Mouse (Mus musculus) CH12.LX (cell line): Measurements from ENCODE around the gene Atox1. TPM values are rescaled to one million over a fixed set of nuclear protein-coding genes. Genes with fewer than 3 reads are reported as not detected.

Source experiments
- DNase-seq: peaks from one replicate; pipeline ENCODE4 v3.0.0-alpha.2; 2013; ENCODE audit errors: extremely low read depth
- H3K27ac ChIP-seq: 2 replicates; pipeline ENCODE4 v1.5.1; 2012; ENCODE audit warnings: low read depth, mild to moderate bottlenecking, control low read depth, moderate library complexity; ENCODE audit not compliant: insufficient read depth
- H3K27me3 ChIP-seq: replicated peaks from 2 replicates; pipeline ENCODE3; 2012; ENCODE audit warnings: inconsistent platforms
- H3K36me3 ChIP-seq, 2 experiments: replicated peaks in 1 of 2; 2 replicates each; pipeline versions ENCODE3 to v1.6.1; 2012; ENCODE audit warnings: inconsistent platforms in 1 of 2, low read length in 1 of 2, mild to moderate bottlenecking in 1 of 2, mixed read lengths in 1 of 2, moderate library complexity in 1 of 2; ENCODE audit not compliant: control insufficient read depth in 1 of 2, insufficient read depth in 1 of 2
- H3K4me1 ChIP-seq, 2 experiments: 2 replicates each; pipeline ENCODE4 v1.6.1; 2012; ENCODE audit warnings: inconsistent platforms in 1 of 2, moderate library complexity in 1 of 2; ENCODE audit not compliant: insufficient read depth in 2 of 2, control insufficient read depth in 1 of 2
- H3K4me2 ChIP-seq: 2 replicates; pipeline ENCODE4 v1.6.1; 2012; ENCODE audit warnings: low read depth, mild to moderate bottlenecking, control low read depth; ENCODE audit not compliant: poor library complexity, insufficient read depth, severe bottlenecking
- H3K4me3 ChIP-seq, 3 experiments: fragments of 150-350 bp in 1 of 3; sonication (generic) in 1 of 3; replicated peaks in 1 of 3; 2 replicates each; pipeline versions ENCODE3 to v1.5.1; 2011 to 2012; ENCODE audit warnings: low read depth in 2 of 3, low read length in 2 of 3, mild to moderate bottlenecking in 2 of 3, moderate library complexity in 2 of 3, control low read depth in 1 of 3, improper control_type of control experiment in 1 of 3, inconsistent platforms in 1 of 3, mixed read lengths in 1 of 3; ENCODE audit not compliant: poor library complexity in 1 of 3
- H3K79me2 ChIP-seq: replicated peaks from 2 replicates; pipeline ENCODE4 v1.6.1; 2012; ENCODE audit warnings: mild to moderate bottlenecking, moderate library complexity; ENCODE audit not compliant: control insufficient read depth, poor library complexity, insufficient read depth, severe bottlenecking; ENCODE audit errors: extremely low read depth
- H3K9ac ChIP-seq: 2 replicates; pipeline ENCODE4 v1.6.1; 2012; ENCODE audit warnings: low read depth, mild to moderate bottlenecking, control low read depth, moderate library complexity; ENCODE audit not compliant: insufficient read depth
- H3K9me3 ChIP-seq: replicated peaks from 2 replicates; pipeline ENCODE3; 2012; ENCODE audit warnings: low read length, inconsistent platforms, mixed read lengths
- BHLHE40 ChIP-seq: IDR thresholded peaks from 2 replicates; pipeline ENCODE4 v1.6.1; 2011; ENCODE audit warnings: mild to moderate bottlenecking, low read depth, low read length, improper control_type of control experiment
- CTCF ChIP-seq, 2 experiments: IDR thresholded peaks in 1 of 2; conservative IDR thresholded peaks in 1 of 2; 2 replicates each; pipeline ENCODE4 v1.5.1; 2011 to 2012; ENCODE audit warnings: low read depth in 2 of 2, low read length in 2 of 2, improper control_type of control experiment in 1 of 2, inconsistent platforms in 1 of 2, mild to moderate bottlenecking in 1 of 2, moderate library complexity in 1 of 2
- E2F4 ChIP-seq: IDR thresholded peaks from 2 replicates; pipeline ENCODE4 v1.6.1; 2011; ENCODE audit warnings: low read depth, low read length, improper control_type of control experiment; ENCODE audit not compliant: insufficient replicate concordance
- ELF1 ChIP-seq: IDR thresholded peaks from 2 replicates; pipeline ENCODE4 v1.6.1; 2014; ENCODE audit warnings: low read depth, mild to moderate bottlenecking, inconsistent platforms, low read length, improper control_type of control experiment
- EP300 ChIP-seq: IDR thresholded peaks from 2 replicates; pipeline ENCODE4 v1.6.1; 2011; ENCODE audit warnings: low read length, improper control_type of control experiment
- ETS1 ChIP-seq: conservative IDR thresholded peaks from 2 replicates; pipeline ENCODE4 v1.6.1; 2012; ENCODE audit warnings: low read depth, mild to moderate bottlenecking, inconsistent platforms, low read length, improper control_type of control experiment, moderate library complexity
- IRF4 ChIP-seq: IDR thresholded peaks from 2 replicates; pipeline ENCODE4 v1.6.1; 2014; ENCODE audit warnings: low read depth, mild to moderate bottlenecking, inconsistent platforms, low read length, improper control_type of control experiment
- JUN ChIP-seq: IDR thresholded peaks from 2 replicates; pipeline ENCODE4 v1.6.1; 2011; ENCODE audit warnings: low read depth, mild to moderate bottlenecking, low read length, improper control_type of control experiment, moderate library complexity; ENCODE audit not compliant: insufficient read depth
- JUND ChIP-seq: conservative IDR thresholded peaks from 2 replicates; pipeline ENCODE4 v1.6.1; 2011; ENCODE audit warnings: low read depth, low read length, improper control_type of control experiment
- KAT2A ChIP-seq: IDR thresholded peaks from 2 replicates; pipeline ENCODE4 v1.6.1; 2012; ENCODE audit warnings: low read length, improper control_type of control experiment, inconsistent platforms; ENCODE audit not compliant: insufficient replicate concordance
- MAX ChIP-seq: IDR thresholded peaks from 2 replicates; pipeline ENCODE4 v1.6.1; 2011; ENCODE audit warnings: low read length, improper control_type of control experiment
- MAZ ChIP-seq: IDR thresholded peaks from 2 replicates; pipeline ENCODE4 v1.6.1; 2012; ENCODE audit warnings: low read depth, mild to moderate bottlenecking, inconsistent platforms, low read length, improper control_type of control experiment, moderate library complexity
- MEF2A ChIP-seq: IDR thresholded peaks from 2 replicates; pipeline ENCODE4 v1.6.1; 2014; ENCODE audit warnings: low read depth, mild to moderate bottlenecking, inconsistent platforms, low read length, improper control_type of control experiment, borderline replicate concordance
- MXI1 ChIP-seq: IDR thresholded peaks from 2 replicates; pipeline ENCODE4 v1.6.1; 2011; ENCODE audit warnings: mild to moderate bottlenecking, low read depth, low read length, improper control_type of control experiment
- MYC ChIP-seq: IDR thresholded peaks from 2 replicates; pipeline ENCODE4 v1.6.1; 2011; ENCODE audit warnings: low read depth, mild to moderate bottlenecking, improper control_type of control experiment, low read length
- NELFE ChIP-seq: IDR thresholded peaks from 2 replicates; pipeline ENCODE4 v1.6.1; 2011; ENCODE audit warnings: low read depth, low read length, improper control_type of control experiment
- PAX5 ChIP-seq: IDR thresholded peaks from 2 replicates; pipeline ENCODE4 v1.6.1; 2012; ENCODE audit warnings: low read length, inconsistent platforms, mixed read lengths
- POLR2A ChIP-seq: IDR thresholded peaks from 2 replicates; pipeline ENCODE4 v1.6.1; 2011; ENCODE audit warnings: low read depth, mild to moderate bottlenecking, improper control_type of control experiment, low read length
- RAD21 ChIP-seq: IDR thresholded peaks from 2 replicates; pipeline ENCODE4 v1.6.1; 2011; ENCODE audit warnings: low read depth, mild to moderate bottlenecking, low read length, improper control_type of control experiment, moderate library complexity
- RCOR1 ChIP-seq: conservative IDR thresholded peaks from 2 replicates; pipeline ENCODE4 v1.6.1; 2012; ENCODE audit warnings: low read depth, mild to moderate bottlenecking, inconsistent platforms, low read length, improper control_type of control experiment
- SMC3 ChIP-seq: IDR thresholded peaks from 2 replicates; pipeline ENCODE4 v1.6.1; 2011; ENCODE audit warnings: low read depth, low read length, improper control_type of control experiment
- TBP ChIP-seq: conservative IDR thresholded peaks from 2 replicates; pipeline ENCODE4 v1.6.1; 2011; ENCODE audit warnings: low read depth, low read length, improper control_type of control experiment
- USF1 ChIP-seq: IDR thresholded peaks from 2 replicates; pipeline ENCODE4 v1.6.1; 2014; ENCODE audit warnings: low read depth, mild to moderate bottlenecking, inconsistent platforms, low read length, improper control_type of control experiment
- USF2 ChIP-seq: conservative IDR thresholded peaks from 2 replicates; pipeline ENCODE4 v1.6.1; 2011; ENCODE audit warnings: low read depth, low read length, improper control_type of control experiment
- ZMIZ1 ChIP-seq: IDR thresholded peaks from 2 replicates; pipeline ENCODE4 v1.6.1; 2012; ENCODE audit warnings: low read depth, mild to moderate bottlenecking, inconsistent platforms, low read length, improper control_type of control experiment
- ZNF384 ChIP-seq: IDR thresholded peaks from 2 replicates; pipeline ENCODE4 v1.6.1; 2012; ENCODE audit warnings: low read depth, low read length, improper control_type of control experiment, inconsistent platforms
- dilution Hi-C: fragments of 300-500 bp; cut with MboI; formaldehyde crosslinking; loops from 2 replicates; pipeline ENCODE4 v1.14.3; 2020; ENCODE audit warnings: low sequenced_read_pairs; ENCODE audit not compliant: extremely low pct_unique_long_range_greater_than_20kb, extremely low pct_ligation_motif_present
- in situ Hi-C: fragments of 300-500 bp; cut with MboI; formaldehyde crosslinking; loops from 3 replicates; pipeline ENCODE4 v1.14.3; 2019; ENCODE audit warnings: low sequenced_read_pairs, low pct_ligation_motif_present, low pct_unique_long_range_greater_than_20kb, mixed read lengths
- polyA plus RNA-seq: library from polyadenylated mRNA; unstranded; fragments of >175 nt; gene quantifications from 2 replicates; pipeline ENCODE4 v1.2.1, GENCODE M21; 2012; ENCODE audit warnings: low read depth; ENCODE audit not compliant: insufficient read length
- total RNA-seq, 2 experiments: library from RNA; depleted of rRNA; stranded (reverse); fragments of 300-350 nt in 1 of 2; fragments of >200 nt in 1 of 2; gene quantifications; 2 replicates each; pipeline ENCODE4 v1.2.3; 2012 to 2014

Atox1 gene
- total and polyA plus RNA-seq, 3 experiments: 264 to 445 (median 398) TPM

- no peak for DNase-seq
- in situ Hi-C loops (loop anchor here (5.0 kb wide), 1 partner anchor 42 kb away; no protein-coding TSS in a partner anchor), dilution Hi-C loops (no loop called here)
- Histone ChIP-seq H3K36me3 (no peaks in the 10 kb centered on the region), H3K79me2 (no peaks in the 10 kb centered on the region), H3K4me3 (no peak overlapping the region), H3K4me1 (no peaks in the 10 kb centered on the region), H3K9ac (no peak overlapping the region), H3K4me2 (no peak overlapping the region), H3K9me3 (peaks cover 9% of the 10 kb centered on the region), H3K27ac (no peak overlapping the region), H3K27me3 (peaks cover 47% of the 10 kb centered on the region)
- TF ChIP-seq JUND (no peak), SMC3 (no peak), RCOR1 (no peak), ZMIZ1 (no peak), ELF1 (no peak), POLR2A (no peak), MAZ (no peak), BHLHE40 (no peak), NELFE (no peak), USF2 (no peak), E2F4 (no peak), IRF4 (no peak), JUN (no peak), TBP (no peak), PAX5 (no peak), RAD21 (no peak), ZNF384 (no peak)
Observed at GRCm38 (mm10) chr11:55404659-55405457, 56.2 kb downstream of the Atox1 start.

- H3K36me3 ChIP-seq: no peaks in the 10 kb centered on the region
- dilution Hi-C loops (no loop called here), in situ Hi-C loops (no loop called here)
- H3K27me3 ChIP-seq: peaks cover 37% of the 10 kb centered on the region
- H3K4me2 ChIP-seq: no peak overlapping the region
- H3K4me1 ChIP-seq: peaks cover under 1 to 2% of the 10 kb centered on the region in 2 experiments
- H3K79me2 ChIP-seq: no peaks in the 10 kb centered on the region
- DNase-seq: no peak
- H3K9me3 ChIP-seq: no peaks in the 10 kb centered on the region
- TF ChIP-seq MAX (no peak), ELF1 (no peak), EP300 (no peak), MXI1 (no peak), CTCF (conservative IDR thresholded peaks at IDR 0.05 in 1 of 2, IDR thresholded peaks at IDR 0.05 in 1 of 2; ENCODE audit: low read depth in 2 of 2, low read length in 2 of 2) (no peak), POLR2A (no peak), MYC (no peak), KAT2A (no peak), USF1 (no peak), PAX5 (no peak), E2F4 (no peak), MEF2A (no peak), ETS1 (no peak), USF2 (no peak), ZMIZ1 (no peak)
- H3K9ac ChIP-seq: no peak overlapping the region
- no peak overlapping the region for H3K4me3 ChIP-seq
- H3K27ac ChIP-seq: no peak overlapping the region
Observed at GRCm38 (mm10) chr11:55400863-55401262, 60.2 kb downstream of the Atox1 start.
